Mouse (Mus musculus) olfactory bulb, adult 2 months (tissue): ENCODE data around the gene Nfib. TPM values are rescaled to one million over a fixed set of nuclear protein-coding genes. Genes with fewer than 3 reads are reported as not detected.

Experiments used
- H3K27ac ChIP-seq: fragments of 200-500 bp; 2 replicates; pipeline ENCODE4 v1.5.1; 2012; ENCODE audit warnings: low read depth, low read length; ENCODE audit not compliant: insufficient read depth
- H3K4me1 ChIP-seq: fragments of 200-500 bp; 2 replicates; pipeline ENCODE4 v1.6.1; 2012; ENCODE audit warnings: low read length; ENCODE audit not compliant: control insufficient read depth, insufficient read depth
- H3K4me3 ChIP-seq: fragments of 200-500 bp; 2 replicates; pipeline ENCODE4 v1.5.1; 2012; ENCODE audit warnings: mild to moderate bottlenecking, low read depth, low read length, moderate library complexity; ENCODE audit not compliant: insufficient read depth
- CTCF ChIP-seq: fragments of 200-500 bp; IDR thresholded peaks from 2 replicates; pipeline ENCODE4 v1.5.1; 2012; ENCODE audit warnings: low read depth, mild to moderate bottlenecking, low read length, moderate library complexity; ENCODE audit not compliant: insufficient read depth
- POLR2A ChIP-seq: fragments of 200-500 bp; IDR thresholded peaks from 2 replicates; pipeline ENCODE4 v1.6.1; 2012; ENCODE audit warnings: mild to moderate bottlenecking, low read depth, low read length, moderate library complexity; ENCODE audit not compliant: insufficient read depth
- WGBS: fragments of 180-500 bp; shearing (Covaris S2); methylation state at CpG from one replicate; pipeline ENCODE4 v1.1.7; 2018; 5-methylcytosine and 5-hydroxymethylcytosine counted together
- polyA plus RNA-seq: library from polyadenylated mRNA; stranded (reverse); fragments of >200 nt; gene quantifications from 2 replicates; pipeline ENCODE4 v1.2.4, GENCODE M21; 2012; ENCODE audit warnings: low replicate concordance; ENCODE audit not compliant: missing spikeins, insufficient read depth, insufficient read length

Nfib gene
- polyA plus RNA-seq, 1 experiment, result not detected

DNA sequence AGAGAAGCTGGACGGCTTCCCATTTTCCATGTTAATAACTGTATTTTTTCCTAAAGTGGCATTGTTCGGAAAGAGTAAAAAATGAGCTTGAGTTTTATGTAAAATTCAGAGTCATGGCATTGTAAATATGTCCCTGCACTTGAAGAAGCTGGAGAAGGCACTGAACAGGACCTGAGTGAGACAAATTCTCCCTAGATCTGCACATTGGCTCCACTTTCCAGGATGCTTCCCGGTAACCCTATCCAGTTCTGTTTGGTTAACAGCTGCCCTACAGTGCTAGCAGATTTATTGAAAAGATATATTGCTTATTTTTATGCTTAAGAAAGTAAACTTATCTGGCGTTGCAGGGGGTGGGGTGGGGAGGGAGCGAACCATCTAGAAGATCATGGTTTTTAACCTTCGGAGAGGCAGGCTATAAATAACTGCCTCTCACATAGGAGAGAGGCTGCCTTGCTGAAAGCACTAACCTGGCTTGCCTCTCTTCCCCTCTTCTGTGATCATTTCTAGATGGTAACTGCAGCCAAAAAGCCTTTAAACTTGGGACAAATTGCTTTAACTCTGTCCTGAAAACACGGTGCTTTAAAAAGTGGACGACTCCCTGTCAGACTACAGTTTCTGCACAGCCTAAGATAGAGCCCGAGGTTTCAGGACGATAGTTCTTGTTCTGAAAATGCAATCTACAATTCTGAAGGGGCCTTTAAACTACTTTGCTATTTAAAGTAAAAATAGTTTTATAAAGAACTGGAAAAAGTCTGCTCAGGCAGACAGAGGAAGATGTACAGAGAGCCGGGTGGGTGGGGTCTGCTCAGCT is 394.4 kb downstream of the Nfib start:
- Histone ChIP-seq H3K4me3 (no peak overlapping the region), H3K27ac (no peak overlapping the region), H3K4me1 (no peaks in the 10 kb centered on the region)
- TF ChIP-seq CTCF (no peak), POLR2A (no peak)
- WGBS, result 50% methylated on average over 11 of the region's 11 CpGs

GRCm38 (mm10) chr4:82306045-82306444 is 399.5 kb downstream of the Nfib start:
- Histone ChIP-seq H3K27ac (no peak overlapping the region), H3K4me1 (no peaks in the 10 kb centered on the region), H3K4me3 (no peak overlapping the region)
- TF ChIP-seq POLR2A (no peak), CTCF (no peak)
- 83% methylated on average over 6 of the region's 6 CpGs for WGBS

DNA sequence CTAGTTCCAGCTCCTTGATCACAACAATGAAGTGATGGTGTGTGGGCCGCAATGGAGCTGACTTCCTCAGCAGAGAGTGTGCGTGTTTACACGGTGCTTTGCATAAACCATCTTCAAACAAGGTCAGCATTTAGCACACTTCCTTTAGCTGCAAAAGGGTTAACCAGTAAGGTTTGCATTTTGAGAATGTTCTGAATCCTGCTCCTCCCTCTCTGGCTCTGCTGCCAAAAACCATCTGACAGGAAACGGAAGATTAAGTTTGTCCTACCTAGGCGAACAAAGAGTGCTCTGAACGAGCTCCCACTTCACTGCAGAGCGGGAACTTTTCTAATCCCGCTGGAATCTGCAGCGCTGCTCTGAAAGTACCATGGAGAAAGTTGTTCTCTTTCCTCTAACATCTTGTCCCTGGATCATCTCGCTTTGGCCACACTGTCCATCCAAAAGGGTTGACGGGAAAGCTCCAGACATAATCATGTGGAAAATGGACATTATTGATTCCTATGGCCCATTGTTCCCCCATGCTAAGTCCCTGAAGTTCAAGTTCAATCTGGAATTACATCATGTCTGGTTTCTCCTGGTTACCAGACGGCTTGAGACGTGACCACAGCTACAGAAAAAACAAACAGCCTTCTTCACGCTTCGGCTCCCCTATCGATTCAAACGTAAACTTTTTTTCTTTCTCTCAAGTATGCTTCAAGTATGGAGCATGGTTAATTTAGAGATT is 401.2 kb downstream of the Nfib start:
- H3K4me3 ChIP-seq, result no peak overlapping the region
- TF ChIP-seq CTCF (no peak), POLR2A (no peak)
- H3K4me1 ChIP-seq, result no peaks in the 10 kb centered on the region
- peak overlapping the region; percentile 20; the same call in 1 of the 2 replicates for H3K27ac ChIP-seq
- WGBS, result 43% methylated on average over 17 of the region's 17 CpGs

GRCm38 (mm10) chr4:82303362-82303900 is 402.1 kb downstream of the Nfib start:
- Histone ChIP-seq H3K4me1 (no peaks in the 10 kb centered on the region), H3K4me3 (no peak overlapping the region), H3K27ac (no peak overlapping the region)
- WGBS, result 60% methylated on average over 3 of the region's 3 CpGs
- TF ChIP-seq POLR2A, result no peak
- no peak for TF ChIP-seq CTCF

DNA sequence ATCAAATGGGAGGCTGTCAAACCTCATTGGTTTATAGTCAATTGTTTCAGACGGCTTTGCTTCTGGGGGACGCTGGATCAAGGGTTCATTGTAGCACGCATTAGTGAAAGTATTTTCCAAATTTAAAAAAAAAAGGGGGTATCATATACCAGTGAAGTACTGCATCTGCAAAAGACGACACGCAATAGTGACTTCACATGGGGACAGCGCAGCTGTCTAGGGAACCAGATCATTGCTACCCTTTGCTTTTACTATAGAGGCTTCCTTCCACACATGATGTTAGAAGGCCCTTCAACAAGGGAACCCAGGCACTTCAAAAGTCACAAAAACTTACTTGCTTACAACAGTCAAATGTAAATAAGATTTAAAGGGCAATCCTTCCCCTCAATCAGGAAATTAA is 402.6 kb downstream of the Nfib start:
- H3K4me3 ChIP-seq, result no peak overlapping the region
- no peaks in the 10 kb centered on the region for H3K4me1 ChIP-seq
- TF ChIP-seq CTCF (no peak), POLR2A (no peak)
- H3K27ac ChIP-seq, result no peak overlapping the region
- 80% methylated on average over 6 of the region's 6 CpGs for WGBS

- no peak for TF ChIP-seq CTCF
- TF ChIP-seq POLR2A, result no peak
- Histone ChIP-seq H3K4me1 (no peaks in the 10 kb centered on the region), H3K4me3 (no peak overlapping the region), H3K27ac (no peak overlapping the region)
- 84% methylated on average over 1 of the region's 1 CpGs for WGBS
These were observed 406.9 kb downstream of the Nfib start for GRCm38 (mm10) chr4:82298606-82299005.

- WGBS, result 81% methylated on average over 2 of the region's 2 CpGs
- no peaks in the 10 kb centered on the region for H3K4me1 ChIP-seq
- no peak overlapping the region for H3K4me3 ChIP-seq
- no peak overlapping the region for H3K27ac ChIP-seq
- TF ChIP-seq CTCF (no peak), POLR2A (no peak)
These were observed 408.0 kb downstream of the Nfib start for GRCm38 (mm10) chr4:82297562-82297961.

DNA sequence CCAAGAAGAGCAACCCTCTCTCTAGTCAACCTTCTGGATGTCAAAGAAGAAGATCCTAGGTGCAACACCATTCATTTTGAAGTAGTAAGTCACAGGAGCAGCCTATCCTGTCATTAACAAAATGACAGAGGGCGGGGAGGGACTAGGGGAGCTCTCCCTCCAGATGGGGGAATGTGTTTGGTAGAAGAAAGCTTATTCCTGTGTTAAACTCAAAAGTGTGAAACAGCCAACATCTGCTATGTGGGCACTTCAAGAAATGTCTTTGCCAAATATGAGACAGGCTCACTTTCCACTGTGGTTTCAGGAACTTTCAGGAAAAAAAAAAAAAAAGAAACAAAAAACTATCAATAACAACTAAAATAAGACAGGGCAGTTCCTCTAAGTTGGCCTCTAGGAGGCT is 411.5 kb downstream of the Nfib start:
- WGBS, result 85% methylated on average over 1 of the region's 1 CpGs
- H3K4me3 ChIP-seq, result no peak overlapping the region
- no peaks in the 10 kb centered on the region for H3K4me1 ChIP-seq
- no peak for TF ChIP-seq POLR2A
- no peak for TF ChIP-seq CTCF
- H3K27ac ChIP-seq, result no peak overlapping the region
